Mouse (Mus musculus): ENCODE measurements around the gene Endou.

GRCm38 (mm10) chr15:97696616-97697015 is 34.5 kb downstream of the Endou start:
- TF ChIP-seq CTCF (conservative IDR thresholded peaks at IDR 0.05; ENCODE audit: insufficient read depth, insufficient read length, low read depth, low read length) = no peak
- TF ChIP-seq POLR2A (IDR thresholded peaks at IDR 0.05; ENCODE audit: low read depth, low read length) = no peak

Measured in kidney, adult 2 months (tissue).